Mouse (Mus musculus): ENCODE results near the gene Pspn.

The Pspn gene

DNA sequence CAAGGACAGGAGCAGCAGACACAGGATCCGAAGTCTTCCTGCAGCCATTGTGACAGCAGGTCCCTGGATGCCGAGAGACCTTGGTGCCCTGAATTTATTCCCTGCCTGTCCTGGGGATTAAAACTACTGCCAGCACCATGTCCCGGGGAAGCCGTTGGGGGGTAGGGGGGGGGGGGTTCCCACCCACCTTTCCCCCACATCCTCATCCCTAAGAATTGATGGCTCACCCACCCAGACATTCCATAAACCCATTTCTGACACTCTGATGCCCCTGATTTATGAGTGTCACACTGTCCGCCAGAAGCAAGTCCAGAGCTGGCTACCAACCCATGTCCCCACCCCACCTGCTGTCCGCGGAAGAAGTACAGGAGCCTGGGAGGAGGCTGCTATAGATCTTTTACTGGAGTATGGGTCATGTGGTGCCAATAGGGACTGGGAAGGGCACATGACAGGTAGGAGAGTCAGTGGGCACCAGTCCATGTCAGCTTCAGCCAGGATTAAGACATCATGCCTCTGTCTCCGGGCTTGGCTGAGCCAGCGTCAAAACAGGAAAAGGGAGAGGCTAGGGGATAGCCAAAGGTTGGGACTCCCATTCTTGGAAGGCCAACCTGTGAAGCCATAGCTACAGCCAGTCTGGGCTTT, at the start of gene Pspn:
TSS of gene Pspn (minus strand) at position 51 of the 642 bp plus-strand sequence.
- no peak for DNase-seq (ENCODE audit: low spot score)

DNA sequence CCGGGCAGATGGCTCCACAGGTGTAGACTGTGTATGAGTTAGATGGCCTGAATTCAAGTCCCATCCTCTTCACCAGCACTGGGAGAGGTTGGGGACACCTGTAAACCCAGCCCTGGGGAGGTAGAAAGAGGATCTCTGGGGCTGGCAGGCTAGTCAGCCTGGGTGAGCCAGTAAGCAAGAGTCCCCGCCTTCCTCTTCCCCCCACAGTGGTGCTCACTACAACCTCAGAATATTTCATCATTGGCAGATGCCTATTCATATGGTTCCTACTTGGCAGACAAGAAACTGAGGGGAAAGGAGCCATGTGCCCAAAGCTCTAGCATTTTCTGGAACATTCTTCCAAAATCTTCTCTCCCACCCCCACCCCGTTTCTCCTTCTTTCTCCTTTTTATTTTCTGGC, 49.0 kb upstream of the Pspn start:
- no peak for DNase-seq (ENCODE audit: low spot score)

DNA sequence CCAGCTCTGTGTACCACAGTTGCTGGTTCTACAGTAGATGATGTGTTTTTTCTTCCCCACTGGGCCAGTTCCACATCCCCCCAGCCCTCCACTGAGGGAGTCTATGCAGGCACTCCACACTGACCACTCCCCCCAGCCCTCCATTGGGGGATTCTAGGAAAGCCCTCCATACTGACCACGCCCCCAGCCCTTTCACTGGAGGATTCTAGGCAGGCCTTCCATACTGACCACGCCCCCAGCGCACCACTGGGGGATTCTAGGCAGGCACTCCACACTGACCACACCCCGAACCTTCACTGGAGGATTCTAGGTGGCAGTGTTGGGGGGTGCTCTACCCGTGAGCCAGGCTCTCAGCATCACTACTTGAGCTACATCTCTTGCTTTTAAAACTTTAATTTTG, 47.6 kb upstream of the Pspn start:
- peak; percentile 29 for DNase-seq (ENCODE audit: low spot score)

DNA sequence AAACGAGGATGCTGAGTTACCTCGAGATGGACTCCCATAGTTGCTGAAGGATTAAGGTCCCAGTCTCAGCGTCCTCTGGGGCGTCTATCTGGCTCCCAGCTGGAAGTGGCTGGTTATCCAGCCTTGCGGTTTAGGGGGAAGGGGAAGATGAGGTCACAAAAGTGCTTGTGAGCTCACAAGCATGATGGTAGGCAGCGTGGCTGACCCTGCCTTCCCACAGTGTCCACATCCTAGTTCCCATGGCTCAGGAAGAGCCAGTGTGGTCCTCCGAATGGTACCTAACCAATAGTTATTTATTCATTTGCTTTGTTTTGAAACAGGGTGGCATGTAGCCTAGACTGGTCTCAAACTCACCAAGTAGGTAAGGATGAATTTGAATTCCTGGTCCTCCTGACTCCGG, 41.7 kb upstream of the Pspn start, which contains the start of gene Slc25a41:
TSS of gene Slc25a41 (minus strand) at position 101 of the 400 bp plus-strand sequence.
- no peak for DNase-seq (ENCODE audit: low spot score)

DNA sequence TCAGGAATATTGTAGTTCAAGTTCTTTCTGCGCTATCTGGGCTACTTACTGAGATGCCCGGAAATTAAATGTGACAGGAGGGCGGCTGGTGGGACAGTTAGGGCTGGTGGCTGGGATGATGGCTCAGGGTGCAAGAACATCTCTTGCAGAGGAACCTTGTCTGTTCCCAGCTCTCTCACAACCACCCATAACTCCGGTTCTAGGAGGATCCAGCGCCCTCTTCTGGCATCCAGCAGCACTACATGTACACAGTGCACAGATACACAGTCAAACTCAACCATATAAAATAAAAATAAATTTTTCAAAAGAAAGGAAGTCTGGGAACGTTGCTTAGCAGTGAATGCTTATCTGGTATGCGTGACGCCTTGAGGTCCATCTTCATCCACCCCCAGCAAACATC, 39.2 kb upstream of the Pspn start:
- no peak for DNase-seq (ENCODE audit: low spot score)

DNA sequence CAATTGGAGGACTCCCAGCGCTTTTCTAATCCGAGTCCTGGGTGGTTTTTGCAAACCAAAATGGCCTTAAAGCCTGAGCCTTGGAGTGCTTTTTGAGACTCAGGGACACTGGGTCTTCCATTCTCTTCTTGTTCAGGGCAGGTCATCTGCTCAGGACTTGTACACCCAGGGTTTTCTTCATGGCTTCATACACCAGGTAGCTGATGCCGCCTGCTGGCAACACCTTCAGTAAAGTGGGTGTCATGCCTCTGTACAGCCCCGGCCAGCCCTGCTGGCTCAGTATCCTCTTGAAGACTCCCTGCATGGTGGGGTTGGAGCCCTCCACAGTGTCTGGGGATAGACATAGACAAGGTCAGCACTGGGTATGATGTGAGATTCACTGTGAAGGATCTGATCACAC, 33.0 kb upstream of the Pspn start:
- DNase-seq (ENCODE audit: low spot score), result no peak

DNA sequence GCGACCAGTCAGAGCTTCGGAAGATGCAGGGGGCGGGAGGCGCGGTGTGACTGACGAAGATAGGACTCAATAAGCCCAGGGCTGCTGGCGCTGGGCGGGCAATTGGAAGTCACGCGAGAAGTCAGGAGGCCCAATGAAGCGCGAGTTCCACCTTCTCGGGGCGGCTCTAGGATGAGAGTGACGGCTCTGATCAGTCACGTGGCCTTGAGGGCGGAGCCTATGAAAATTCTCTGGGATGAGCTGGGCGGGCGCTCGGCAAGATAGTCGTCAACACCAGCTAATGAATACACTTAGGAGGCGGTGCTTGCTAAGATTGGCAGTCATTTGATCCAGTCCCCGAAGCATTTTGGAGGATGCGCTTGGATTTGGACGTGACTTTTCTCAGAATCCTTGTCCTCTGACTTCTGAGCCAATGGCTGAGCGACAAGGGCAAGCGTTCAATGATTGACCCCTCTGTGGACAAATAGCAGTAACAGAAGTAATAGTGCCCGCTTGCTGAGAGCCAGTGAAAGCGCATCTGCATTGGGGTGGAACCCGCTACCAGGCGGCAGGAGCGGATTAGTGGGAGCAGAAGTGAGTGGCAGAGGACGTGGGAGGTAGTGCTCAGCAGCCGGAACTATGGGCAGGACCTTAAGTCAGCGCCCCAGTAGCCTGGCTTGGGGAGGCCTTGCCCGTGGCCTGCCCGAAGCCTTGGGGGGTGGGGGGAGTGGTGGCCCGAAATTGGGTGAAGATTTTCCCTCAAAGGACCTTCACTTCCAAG, 32.0 kb upstream of the Pspn start:
- peak; percentile 100 for DNase-seq (ENCODE audit: low spot score)

DNA sequence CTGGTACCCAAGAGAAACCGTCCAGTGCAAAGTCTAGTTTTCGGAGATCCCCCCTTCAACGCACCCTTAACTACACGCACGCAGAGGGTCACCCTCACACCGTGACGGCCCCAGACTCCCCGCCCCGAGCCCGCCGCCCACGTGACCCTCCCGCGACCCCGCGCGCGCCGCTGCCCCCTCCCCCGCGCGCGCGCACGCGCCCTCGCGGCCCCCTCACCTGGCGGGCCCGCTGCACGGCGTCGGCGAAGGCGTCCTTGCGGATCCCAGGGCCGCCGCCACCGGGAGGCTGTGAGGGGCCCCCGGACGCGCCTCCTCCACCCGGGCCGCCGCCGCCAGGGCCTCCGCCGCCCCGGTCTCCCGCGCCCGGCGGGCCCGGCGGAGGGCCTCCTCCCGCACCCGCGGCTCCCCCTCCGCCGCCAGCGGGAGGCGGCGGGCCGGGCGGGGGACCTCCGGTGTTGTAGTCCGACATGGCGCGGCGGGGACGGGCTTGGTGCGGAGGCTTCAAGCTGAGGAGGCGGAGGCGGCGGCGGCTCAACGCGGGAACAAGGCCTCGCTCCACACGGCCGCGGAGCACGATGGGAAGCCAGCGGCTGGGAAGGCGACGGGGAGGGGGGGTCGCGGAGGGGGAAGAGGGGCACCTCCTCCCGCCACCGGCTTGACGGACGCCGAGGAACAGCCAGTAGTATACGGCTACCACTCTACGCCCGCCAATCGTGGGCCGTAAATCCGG, 31.3 kb upstream of the Pspn start, which contains the start of gene Khsrp:
TSS of gene Khsrp (minus strand) at position 592 of the 730 bp plus-strand sequence.
- peak; percentile 58 for DNase-seq (ENCODE audit: low spot score)

DNA sequence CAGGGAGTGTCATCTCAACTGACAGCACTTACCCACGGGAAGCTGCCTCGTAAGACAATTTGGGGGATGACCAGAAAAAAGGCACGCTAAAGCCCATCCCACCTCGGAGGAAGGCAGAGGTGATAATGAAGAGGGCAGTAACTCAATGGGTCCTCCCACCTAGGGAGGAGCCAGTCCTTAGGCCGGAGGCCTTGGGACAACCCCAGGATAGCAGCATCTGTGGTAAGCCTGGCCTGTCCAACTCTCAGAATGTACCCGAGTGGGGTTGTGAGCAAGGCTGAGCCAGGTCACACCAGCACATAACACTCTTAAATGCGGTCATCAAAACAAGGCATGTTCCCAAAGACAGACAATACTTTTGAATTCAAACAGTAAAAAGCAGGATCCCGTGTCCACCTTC, 29.9 kb upstream of the Pspn start:
- DNase-seq (ENCODE audit: low spot score), result peak; percentile 20

DNA sequence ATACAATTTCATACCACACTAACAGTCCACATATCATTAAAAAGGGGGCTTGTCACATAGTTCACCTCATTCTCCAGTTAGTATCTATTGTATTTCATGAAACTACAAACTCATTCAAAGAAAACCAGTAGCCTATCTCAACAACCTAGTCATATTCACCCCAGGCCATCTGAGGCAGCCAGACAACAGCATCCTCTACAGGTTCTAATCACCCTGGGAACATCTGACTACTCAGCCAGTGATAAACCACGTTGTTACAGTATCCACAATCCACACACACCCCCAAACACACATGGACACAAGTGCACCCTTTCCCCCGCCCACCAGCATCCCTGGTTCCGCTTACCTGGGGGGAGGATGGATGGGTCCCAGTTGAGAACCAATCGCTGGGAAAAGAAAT, 27.7 kb upstream of the Pspn start:
- no peak for DNase-seq (ENCODE audit: low spot score)

DNA sequence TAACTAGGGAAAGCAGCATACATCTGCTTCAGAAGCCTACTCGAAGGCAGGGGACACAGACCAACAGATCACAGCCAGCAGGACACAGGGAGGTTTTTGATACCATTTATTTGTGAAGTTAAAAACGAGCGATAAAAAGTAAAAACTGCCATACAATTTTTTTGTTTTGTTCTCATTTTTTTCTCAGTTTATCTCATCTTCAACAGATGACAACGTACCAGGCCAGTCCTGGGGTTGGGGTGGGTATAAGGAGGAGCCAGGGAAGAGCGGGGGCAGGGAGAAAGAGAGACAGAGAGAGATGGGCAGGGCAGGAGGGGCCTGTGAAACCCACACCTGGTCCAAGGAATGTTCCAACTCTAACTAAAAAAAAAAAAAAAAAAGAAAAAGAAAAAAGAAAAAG, 21.1 kb upstream of the Pspn start:
- no peak for DNase-seq (ENCODE audit: low spot score)

DNA sequence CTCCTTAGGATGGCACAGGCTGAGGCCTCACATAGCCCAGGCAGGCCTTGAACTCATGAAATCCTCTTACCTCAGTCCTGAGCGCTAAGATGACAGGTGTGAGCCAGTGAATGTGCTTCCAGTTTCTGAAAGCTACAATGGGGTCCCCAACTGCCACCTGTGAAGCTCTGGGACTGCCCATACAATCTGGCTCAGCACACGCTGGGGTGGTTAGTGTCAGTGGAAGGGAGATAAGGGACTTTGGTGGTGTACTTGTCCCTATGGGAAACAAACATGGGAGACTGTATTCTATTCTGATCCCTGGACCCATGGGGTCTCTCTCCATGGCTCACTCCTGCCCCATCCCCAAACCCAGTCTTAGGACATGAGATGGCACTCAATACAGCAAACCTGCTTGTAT, 19.9 kb upstream of the Pspn start:
- DNase-seq (ENCODE audit: low spot score), result no peak

DNA sequence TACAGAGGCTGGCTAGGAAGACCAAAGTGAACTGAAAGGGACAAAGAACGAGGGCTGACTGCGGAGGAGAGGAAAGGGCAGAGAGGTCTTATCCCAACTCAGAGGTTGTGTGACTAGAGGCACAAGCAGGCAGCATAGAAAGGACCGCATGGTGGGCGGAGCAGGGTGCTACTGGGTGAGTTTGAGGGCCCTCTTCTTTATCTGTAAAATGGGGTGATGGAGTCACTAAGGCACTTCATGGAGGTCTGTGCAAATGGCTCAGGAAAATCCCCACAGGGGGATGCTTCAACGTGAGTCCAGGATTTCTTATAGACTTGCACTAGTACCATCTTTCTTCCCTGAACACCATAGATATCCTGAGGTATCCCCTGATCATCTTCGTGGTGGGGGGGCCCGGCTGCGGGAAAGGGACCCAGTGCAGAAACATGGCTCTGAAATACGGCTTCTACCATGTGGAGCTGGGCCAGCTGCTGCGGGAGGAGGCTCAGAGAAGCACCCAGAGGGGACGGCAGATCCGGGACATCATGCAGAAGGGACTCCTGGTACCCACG, 12.5 kb upstream of the Pspn start:
- no peak for DNase-seq (ENCODE audit: low spot score)

DNA sequence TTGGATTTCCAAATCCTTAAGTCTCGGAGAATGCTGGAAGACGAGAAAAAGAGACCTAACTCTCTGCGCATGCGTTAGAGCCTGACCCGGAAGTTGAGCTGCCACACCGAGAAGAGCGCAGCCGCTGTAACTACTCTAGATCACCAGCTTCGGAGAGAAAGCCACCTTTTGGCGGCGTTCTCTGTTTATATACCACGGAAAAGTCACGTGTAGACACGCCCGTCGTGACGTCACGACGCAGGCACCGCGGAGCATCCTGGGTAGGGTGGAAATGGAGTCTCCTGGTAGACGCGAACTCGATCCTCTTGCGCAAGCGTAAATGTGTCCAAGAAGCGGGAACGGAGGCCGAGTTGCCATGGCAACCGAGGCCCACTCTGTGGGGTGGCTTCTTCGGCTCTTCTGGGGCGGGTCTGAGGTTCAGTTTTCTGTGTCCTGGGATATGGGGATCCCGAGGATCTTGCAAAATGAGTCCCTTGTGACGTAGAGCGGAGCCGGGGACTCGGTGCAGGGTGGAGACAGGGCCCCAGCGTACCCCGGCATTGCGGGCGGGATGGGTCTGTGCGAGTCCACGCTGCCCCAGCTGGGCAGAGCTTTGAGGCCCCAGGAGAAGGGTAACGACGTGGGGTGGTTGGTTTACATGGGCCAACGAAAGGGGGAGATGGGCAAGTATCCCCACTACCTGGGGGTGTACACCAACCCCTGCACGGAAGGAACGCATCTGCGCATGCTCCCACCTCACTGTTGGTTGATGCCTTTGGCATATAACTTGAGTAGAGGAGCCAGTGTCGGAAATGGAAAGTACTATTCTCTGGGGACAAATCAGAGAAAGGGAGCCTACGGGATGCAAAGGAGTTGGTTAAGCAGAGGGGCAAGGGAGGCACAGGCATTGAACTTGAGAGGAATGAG, 11.7 kb upstream of the Pspn start, which contains the start of the genes Gtf2f1 and Gm17949:
TSS of gene Gtf2f1 (minus strand) at position 53 of the 906 bp plus-strand sequence.
TSS of gene Gm17949 (plus strand) at position 234 of the 906 bp plus-strand sequence.
- DNase-seq (ENCODE audit: low spot score), result peak; percentile 100

DNA sequence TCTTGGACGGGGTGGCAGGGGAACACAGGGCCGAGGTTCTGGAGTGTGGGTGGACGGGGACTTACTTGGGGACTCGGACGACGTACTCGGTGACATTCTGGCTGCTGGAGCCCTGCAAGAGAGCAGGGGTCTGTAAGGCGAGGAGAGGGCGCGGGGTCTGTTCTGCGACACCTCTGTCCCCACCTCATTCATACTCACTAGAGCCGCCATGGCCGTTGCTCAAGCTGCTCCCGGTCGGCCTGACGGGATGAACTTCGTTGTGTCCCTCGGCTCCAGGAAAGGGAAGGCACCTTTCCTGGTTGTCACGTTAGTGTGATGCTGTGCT, 11.1 kb upstream of the Pspn start:
- DNase-seq (ENCODE audit: low spot score), result no peak

DNA sequence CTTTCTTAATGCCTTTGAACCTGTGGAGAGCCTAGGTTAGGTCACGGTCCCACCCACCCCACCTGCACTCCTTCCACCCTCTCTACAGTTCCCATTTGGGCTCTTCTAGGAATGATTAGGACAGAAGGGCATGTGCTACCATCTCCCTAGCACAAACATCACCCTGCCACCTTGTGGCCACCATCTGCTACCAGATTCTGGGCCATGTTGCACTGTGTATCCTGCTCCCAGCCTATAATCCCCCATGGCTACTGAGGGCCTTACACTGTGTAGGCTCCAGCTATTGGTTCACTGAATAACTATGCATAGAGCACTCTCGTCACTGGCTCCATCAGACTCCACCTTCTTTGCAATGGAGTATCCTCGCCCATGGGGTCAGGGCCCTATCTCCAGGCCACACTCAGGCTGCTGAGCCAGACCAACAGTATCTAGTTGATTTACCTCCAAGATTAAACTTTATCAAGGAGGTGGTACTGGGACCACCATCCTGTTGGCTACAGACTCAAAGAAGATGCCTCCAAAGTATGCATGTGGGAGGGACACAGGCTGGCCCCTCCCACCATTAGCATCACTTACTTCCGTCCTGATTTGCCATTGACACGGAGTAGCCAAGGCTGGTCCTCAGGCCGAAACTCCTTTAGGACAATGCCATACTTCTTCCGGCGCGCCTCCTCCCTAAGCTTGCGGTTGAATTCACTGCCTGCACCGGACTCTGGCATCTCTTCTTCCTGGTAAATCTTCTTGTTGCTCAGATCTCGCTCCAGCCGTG, 7.5 kb upstream of the Pspn start:
- no peak for DNase-seq (ENCODE audit: low spot score)

DNA sequence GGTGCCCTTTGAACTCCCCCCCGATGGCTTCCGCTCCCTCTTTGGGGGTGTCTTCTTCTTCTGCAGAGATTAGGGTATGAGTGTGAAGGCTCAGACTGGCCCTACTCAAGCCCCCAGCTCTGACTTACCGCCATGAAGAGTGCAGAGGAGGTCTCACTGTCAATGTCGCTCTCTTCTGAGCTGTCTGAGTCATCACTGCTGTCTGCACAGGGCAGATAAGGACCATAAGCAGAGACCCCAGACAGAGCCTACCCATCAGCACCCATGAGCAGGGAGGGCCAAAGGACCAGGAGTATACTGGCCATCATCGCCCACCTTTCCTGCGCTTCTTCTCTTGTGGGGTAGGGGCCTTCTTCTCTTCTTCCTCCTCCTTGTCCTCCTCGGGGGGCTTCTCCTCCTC, 4.2 kb upstream of the Pspn start:
- no peak for DNase-seq (ENCODE audit: low spot score)

DNA sequence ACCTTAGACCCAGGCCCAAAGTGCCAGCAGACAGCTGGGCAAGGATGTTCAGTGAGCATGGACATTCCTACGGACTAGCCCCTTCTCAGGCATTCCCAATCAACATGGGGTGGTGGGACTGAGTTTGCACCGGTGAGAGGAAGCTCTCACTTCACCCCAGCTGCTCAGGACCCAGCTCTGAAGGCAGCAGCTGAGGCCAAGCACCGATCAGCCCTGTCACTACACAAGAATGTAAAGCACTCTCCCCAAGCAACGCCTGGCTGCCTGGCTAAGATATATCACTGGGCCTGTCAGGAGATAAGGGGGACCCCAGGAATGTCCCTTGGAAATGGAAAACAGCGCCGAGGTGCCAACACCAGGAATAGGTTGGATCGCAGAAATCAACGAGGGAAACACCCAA, 1.4 kb upstream of the Pspn start:
- DNase-seq (ENCODE audit: low spot score), result no peak

DNA sequence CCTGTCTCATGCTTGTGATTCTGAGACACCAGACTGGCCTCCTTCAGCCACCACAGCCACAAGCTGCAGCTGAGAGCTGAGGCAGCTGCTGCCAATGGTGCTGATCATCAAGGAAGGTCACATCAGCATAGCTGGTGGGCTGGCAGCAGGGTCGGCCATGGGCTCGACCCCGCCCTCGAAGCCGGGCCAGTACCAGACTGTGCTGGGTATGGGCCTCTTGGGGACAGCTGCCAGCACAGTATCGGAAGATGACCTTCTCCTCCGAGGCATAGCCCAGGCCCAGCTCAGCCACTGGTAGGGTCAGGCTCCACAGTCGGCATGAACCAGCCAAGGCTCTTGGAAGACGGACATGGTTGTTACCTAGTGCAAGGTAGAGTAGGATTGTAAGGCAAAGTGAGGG, 404 bp downstream of the Pspn start:
- no peak for DNase-seq (ENCODE audit: low spot score)

DNA sequence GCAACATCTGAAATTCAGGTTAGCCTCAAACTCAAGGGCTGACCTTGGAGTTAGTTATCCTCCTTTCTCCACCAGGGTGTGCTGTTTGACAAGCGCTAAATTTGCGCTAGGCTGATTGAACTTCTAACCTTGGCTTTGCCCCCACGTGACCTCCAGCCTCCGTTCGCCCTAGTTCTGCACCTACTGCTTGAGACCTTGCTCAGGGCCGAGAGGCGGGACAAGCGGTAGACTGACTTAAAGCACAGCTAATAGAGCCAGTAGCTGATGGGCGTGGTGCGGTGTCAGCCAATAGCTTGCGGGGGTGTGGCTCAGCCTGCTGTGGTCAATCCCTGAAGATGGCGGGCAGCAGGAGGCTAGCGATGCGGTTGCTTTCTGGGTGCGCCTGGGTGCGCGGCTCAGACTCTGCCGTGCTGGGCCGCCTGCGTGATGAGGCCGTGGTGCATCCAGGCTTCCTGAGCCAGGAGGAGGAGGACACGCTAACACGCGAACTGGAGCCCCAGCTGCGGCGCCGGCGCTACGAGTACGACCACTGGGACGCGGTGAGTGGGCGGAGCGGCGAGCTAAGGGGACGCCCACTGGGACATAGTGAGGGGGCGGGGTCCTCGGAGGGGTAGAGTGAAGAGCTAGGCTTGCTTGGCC, 2.7 kb downstream of the Pspn start, which contains the start of gene Alkbh7:
TSS of gene Alkbh7 (plus strand) at position 311 of the 639 bp plus-strand sequence.
- DNase-seq (ENCODE audit: low spot score), result peak; percentile 99

Data from embryo, embryonic 10 days (tissue).